Mouse (Mus musculus) liver, embryonic 16.5 days (tissue): ENCODE data around the gene Tmem30a. TPM values are rescaled to one million over a fixed set of nuclear protein-coding genes. Genes with fewer than 3 reads are reported as not detected.

Experiments used
- ATAC-seq: fragments of 200-750 bp; cut with Nextera tagmentation; 2 replicates; pipeline ENCODE4 v1.8.0; 2017; ENCODE audit warnings: low read depth, mild to moderate bottlenecking, moderate number of reproducible peaks, moderate library complexity
- H3K27ac ChIP-seq: fragments of 300-500 bp; sonication (generic); 2 replicates; pipeline ENCODE4 v1.5.1; 2014; ENCODE audit warnings: mild to moderate bottlenecking, low read length
- H3K27me3 ChIP-seq: fragments of 300-500 bp; sonication (generic); 2 replicates; pipeline ENCODE4 v1.6.1; 2014; ENCODE audit warnings: low read depth, low read length, mixed read lengths; ENCODE audit not compliant: control insufficient read depth, insufficient read depth
- H3K36me3 ChIP-seq: fragments of 300-500 bp; sonication (generic); 2 replicates; pipeline ENCODE4 v1.6.1; 2014; ENCODE audit warnings: mild to moderate bottlenecking; ENCODE audit not compliant: control insufficient read depth, insufficient read depth
- H3K4me1 ChIP-seq: fragments of 300-500 bp; sonication (generic); 2 replicates; pipeline ENCODE4 v1.6.1; 2014; ENCODE audit warnings: low read depth, low read length, mixed read lengths; ENCODE audit not compliant: control insufficient read depth
- H3K4me2 ChIP-seq: fragments of 300-500 bp; sonication (generic); 2 replicates; pipeline ENCODE4 v1.6.1; 2014; ENCODE audit warnings: low read depth, low read length, mixed read lengths
- H3K4me3 ChIP-seq: fragments of 300-500 bp; sonication (generic); 2 replicates; pipeline ENCODE4 v1.5.1; 2014; ENCODE audit warnings: low read depth, mild to moderate bottlenecking, low read length
- H3K9ac ChIP-seq: fragments of 300-500 bp; sonication (generic); 2 replicates; pipeline ENCODE4 v1.6.1; 2014; ENCODE audit warnings: low read depth, low read length
- H3K9me3 ChIP-seq: fragments of 300-500 bp; sonication (generic); replicated peaks from 2 replicates; pipeline ENCODE4 v1.6.1; 2016; ENCODE audit warnings: low read length; ENCODE audit not compliant: control insufficient read depth
- WGBS: fragments of 180-500 bp; shearing (Covaris S2); extraction: QIAGEN DNeasy Blood & Tissue Kit; methylation state at CpG from one replicate; pipeline ENCODE4 v1.1.7; 2014; ENCODE audit not compliant: insufficient replicate concordance; 5-methylcytosine and 5-hydroxymethylcytosine counted together
- polyA plus RNA-seq: library from polyadenylated mRNA; unstranded; fragments of >200 nt; fragmentation: Nextera tagmentation; extraction: Ambion mirVana; gene quantifications from 2 replicates; pipeline ENCODE4 v1.2.1, GENCODE M21; 2015

Gene Tmem30a
- polyA plus RNA-seq: 33.0 TPM in 2 replicates

DNA sequence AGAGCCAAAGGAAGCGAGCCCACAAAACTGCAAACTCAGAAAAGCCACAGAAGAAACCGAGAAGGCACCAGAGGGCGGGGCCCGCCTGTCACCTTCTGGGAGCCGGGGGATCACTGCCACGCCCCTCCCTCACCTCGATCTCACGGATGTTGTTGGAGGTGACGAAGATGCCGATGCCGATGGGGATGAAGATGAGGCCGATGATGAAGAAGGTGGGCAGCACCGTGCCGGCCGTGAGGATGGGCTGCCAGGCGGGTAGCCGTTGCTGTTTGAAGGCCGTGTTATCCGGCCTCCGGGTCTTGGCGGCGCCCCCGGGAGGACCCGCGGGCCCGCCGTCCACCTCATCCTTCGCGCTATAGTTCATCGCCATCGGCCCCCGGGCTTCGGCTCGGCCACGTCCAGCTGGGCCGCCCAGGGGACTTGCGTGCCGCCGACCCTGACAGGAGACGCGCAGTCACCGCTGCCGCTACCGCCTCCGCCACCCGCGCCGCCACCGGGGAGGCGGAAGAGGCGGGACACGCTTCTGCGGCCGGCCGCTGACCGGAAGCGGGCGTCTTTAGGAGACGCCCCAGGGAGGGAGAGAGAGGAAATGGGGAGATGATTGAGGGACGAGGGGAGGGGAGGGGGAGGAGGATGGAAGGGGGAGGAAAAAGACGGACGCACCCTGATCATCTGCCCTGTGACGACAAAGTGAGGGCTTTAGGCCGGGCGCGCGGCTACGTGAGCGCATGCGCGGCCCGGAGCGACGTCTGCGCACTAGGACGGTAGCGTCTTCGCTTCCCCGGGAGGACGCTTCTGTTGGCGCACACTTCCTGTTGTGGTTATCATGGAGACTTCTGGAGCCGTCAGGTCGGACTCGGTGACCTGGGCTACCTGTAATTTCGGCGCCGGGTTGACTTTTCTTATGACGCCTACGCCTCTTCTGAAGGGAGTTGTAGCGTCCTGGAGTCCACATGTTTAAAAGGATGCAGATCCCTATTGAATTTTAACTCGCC is at the start of gene Tmem30a:
TSS of gene Tmem30a (minus strand) at position 667 of the 995 bp plus-strand sequence.
- ATAC-seq: peak; percentile 94
- no peaks in the 10 kb centered on the region for H3K27me3 ChIP-seq
- peak within 1 kb of the TSS; percentile 95 for H3K27ac ChIP-seq
- peak within 1 kb of the TSS; percentile 93 for H3K9ac ChIP-seq
- H3K4me1 ChIP-seq: peaks cover 4% of the 10 kb centered on the region
- H3K4me3 ChIP-seq: peak within 1 kb of the TSS; percentile 97
- WGBS: under 1% methylated on average over 91 of the region's 91 CpGs
- H3K36me3 ChIP-seq: no peaks in the 10 kb centered on the region
- H3K4me2 ChIP-seq: peak within 1 kb of the TSS; percentile 69
- no peaks in the 10 kb centered on the region for H3K9me3 ChIP-seq

DNA sequence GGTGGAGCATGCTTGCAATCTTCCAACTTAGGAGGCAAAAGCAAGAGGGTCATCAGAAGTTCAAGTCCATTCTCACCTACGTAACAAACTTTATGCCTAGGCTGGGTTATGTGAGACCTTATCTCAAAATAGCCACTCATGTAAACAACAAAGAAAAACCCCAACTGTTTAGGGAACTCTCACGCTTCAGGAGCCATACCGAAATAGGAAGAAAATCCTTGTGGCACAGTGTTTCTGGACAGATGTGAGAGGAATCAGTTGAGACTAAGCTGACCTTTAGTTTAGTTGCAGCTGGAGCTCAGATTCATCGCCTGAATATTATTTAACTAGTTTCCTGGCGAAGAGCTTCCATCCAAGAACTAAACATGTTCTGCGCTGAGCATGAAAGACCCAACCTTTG is 49.3 kb upstream of the Tmem30a start:
- no peak overlapping the region for H3K4me3 ChIP-seq
- H3K27ac ChIP-seq: no peak overlapping the region
- no peak overlapping the region for H3K9ac ChIP-seq
- H3K9me3 ChIP-seq: no peaks in the 10 kb centered on the region
- WGBS: 67% methylated on average over 6 of the region's 6 CpGs
- H3K4me1 ChIP-seq: no peaks in the 10 kb centered on the region
- no peaks in the 10 kb centered on the region for H3K27me3 ChIP-seq
- no peak overlapping the region for H3K4me2 ChIP-seq
- no peaks in the 10 kb centered on the region for H3K36me3 ChIP-seq
- ATAC-seq: no peak

DNA sequence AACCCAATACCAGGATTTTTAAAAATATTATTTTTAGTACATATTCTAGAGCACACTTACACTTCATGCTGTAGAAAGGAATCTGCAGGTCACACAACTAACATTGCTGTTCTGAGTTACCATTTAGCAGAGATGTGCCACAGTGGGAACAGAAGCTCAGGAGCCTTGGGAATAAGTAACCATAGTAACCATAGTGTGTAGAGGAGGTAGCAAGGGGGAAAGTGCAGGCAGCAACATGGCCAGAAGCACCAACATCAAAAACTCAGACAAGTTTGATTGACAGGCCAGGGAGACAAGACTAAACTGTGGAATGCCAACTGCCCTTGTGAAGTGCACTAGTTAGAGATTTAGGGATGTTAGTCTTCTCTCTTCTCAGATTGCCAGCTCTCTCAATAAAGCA is 48.7 kb upstream of the Tmem30a start:
- Histone ChIP-seq H3K4me2 (no peak overlapping the region), H3K9ac (no peak overlapping the region), H3K4me3 (no peak overlapping the region), H3K4me1 (no peaks in the 10 kb centered on the region), H3K27ac (no peak overlapping the region), H3K9me3 (no peaks in the 10 kb centered on the region), H3K27me3 (no peaks in the 10 kb centered on the region), H3K36me3 (no peaks in the 10 kb centered on the region)
- no peak for ATAC-seq

GRCm38 (mm10) chr9:79831294-79831693 is 38.0 kb upstream of the Tmem30a start:
- no peak overlapping the region for H3K27ac ChIP-seq
- H3K27me3 ChIP-seq: no peaks in the 10 kb centered on the region
- no peak overlapping the region for H3K9ac ChIP-seq
- WGBS: 85% methylated on average over 1 of the region's 1 CpGs
- no peak for ATAC-seq
- H3K9me3 ChIP-seq: no peaks in the 10 kb centered on the region
- H3K4me3 ChIP-seq: no peak overlapping the region
- H3K36me3 ChIP-seq: no peaks in the 10 kb centered on the region
- no peak overlapping the region for H3K4me2 ChIP-seq
- no peaks in the 10 kb centered on the region for H3K4me1 ChIP-seq

- no peaks in the 10 kb centered on the region for H3K4me1 ChIP-seq
- no peak overlapping the region for H3K4me2 ChIP-seq
- H3K9me3 ChIP-seq: no peaks in the 10 kb centered on the region
- H3K27ac ChIP-seq: no peak overlapping the region
- WGBS: 38% methylated on average over 4 of the region's 4 CpGs
- no peak for ATAC-seq
- H3K27me3 ChIP-seq: no peaks in the 10 kb centered on the region
- H3K4me3 ChIP-seq: no peak overlapping the region
- H3K36me3 ChIP-seq: no peaks in the 10 kb centered on the region
- H3K9ac ChIP-seq: no peak overlapping the region
These were observed 37.6 kb upstream of the Tmem30a start for GRCm38 (mm10) chr9:79830874-79831273.

DNA sequence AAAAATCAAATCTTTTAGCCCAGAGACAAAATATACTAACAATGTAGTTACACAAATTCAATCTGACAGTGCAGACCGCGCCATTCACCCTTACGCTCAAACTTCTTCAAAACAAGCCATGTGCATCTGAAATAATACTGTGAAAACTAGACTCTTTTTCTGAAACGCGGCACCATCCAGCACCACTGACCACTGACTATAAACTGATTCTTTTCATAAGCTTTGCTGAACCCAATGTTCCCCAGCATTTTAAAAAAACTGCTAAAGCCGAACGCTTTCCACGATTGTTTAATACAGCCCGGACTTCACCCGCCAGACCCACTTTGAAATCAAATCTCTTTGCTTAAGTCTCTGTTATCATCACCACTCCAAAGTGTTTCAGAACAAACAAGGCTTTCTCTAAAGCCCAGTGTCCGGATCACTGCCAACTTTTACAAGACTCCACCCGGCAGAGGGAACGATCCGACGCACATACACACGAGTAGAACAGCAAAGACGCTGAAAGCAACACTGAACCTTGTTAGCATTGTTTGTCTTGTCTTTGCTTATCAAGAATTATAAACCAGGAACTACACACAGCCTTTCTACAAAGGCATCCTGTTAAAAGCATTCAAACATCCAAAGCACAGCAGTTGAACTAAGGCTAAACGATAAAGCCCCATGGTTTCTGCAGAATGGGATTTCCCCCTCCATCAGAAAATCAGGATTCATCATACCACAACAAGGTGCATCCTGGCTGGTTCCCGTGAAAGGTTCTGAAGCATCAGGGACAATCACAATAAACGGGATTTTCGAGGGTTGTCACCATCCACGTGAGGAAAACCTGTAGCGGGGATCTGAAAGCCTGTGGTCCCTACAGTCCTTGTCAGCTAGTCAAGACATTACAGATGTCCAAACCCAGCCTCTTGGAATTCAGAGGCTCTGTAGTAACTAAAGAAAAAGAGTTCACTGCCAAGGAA is 36.8 kb upstream of the Tmem30a start:
- Histone ChIP-seq H3K27ac (no peak overlapping the region), H3K9me3 (no peaks in the 10 kb centered on the region), H3K4me3 (no peak overlapping the region), H3K4me2 (no peak overlapping the region), H3K27me3 (no peaks in the 10 kb centered on the region), H3K9ac (no peak overlapping the region), H3K4me1 (no peaks in the 10 kb centered on the region), H3K36me3 (no peaks in the 10 kb centered on the region)
- ATAC-seq: no peak
- 64% methylated on average over 23 of the region's 23 CpGs for WGBS

- no peak for ATAC-seq
- no peak overlapping the region for H3K27ac ChIP-seq
- whole genome bisulfite sequencing: 45% methylated on average over 2 of the region's 2 CpGs
- H3K36me3 ChIP-seq: no peaks in the 10 kb centered on the region
- no peaks in the 10 kb centered on the region for H3K4me1 ChIP-seq
- H3K4me3 ChIP-seq: no peak overlapping the region
- no peaks in the 10 kb centered on the region for H3K9me3 ChIP-seq
- no peak overlapping the region for H3K9ac ChIP-seq
- H3K27me3 ChIP-seq: no peaks in the 10 kb centered on the region
- no peak overlapping the region for H3K4me2 ChIP-seq
These were observed 33.8 kb upstream of the Tmem30a start for GRCm38 (mm10) chr9:79827072-79827471.

GRCm38 (mm10) chr9:79825526-79825925 is 32.2 kb upstream of the Tmem30a start:
- Histone ChIP-seq H3K4me1 (no peaks in the 10 kb centered on the region), H3K9me3 (no peaks in the 10 kb centered on the region), H3K27me3 (no peaks in the 10 kb centered on the region), H3K9ac (no peak overlapping the region), H3K4me2 (no peak overlapping the region), H3K36me3 (no peaks in the 10 kb centered on the region), H3K4me3 (no peak overlapping the region), H3K27ac (no peak overlapping the region)
- 68% methylated on average over 7 of the region's 7 CpGs for WGBS
- no peak for ATAC-seq
